Comparison of ENCODE assay signal across 8 mouse cellular contexts in the genomic region with DNA sequence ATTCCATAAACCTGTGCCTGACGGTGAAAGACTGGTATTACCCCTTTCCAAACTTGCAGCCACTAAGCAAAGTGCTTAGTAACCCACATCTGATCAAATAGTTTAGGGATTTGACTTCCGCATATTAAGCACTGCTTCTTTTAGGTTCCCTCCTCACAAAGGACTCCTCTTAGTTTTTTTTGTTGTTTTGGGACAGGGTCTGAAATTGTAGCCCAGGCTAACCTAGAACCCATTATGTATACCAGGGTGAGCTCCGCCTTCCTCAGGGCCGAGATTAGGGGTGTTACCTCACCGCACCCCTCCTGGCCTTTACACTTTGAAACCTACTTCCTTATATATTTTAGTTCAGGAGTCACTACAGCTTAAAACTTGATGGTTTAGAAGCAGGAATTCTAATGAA. TPM values are rescaled to one million over a fixed set of nuclear protein-coding genes. Genes with fewer than 3 reads are reported as not detected.
DNase-seq lines count a peak whose midpoint lies in the region; ATAC-seq and TF ChIP-seq lines count a peak whose summit lies in the region.

No protein-coding gene starts in this region.

- TF ChIP-seq CTCF in left cerebral cortex, adult 2 months (IDR thresholded peaks at IDR 0.05) = no peak

- H3K27me3 ChIP-seq in kidney, embryonic 14.5 days (ENCODE audit: control insufficient read depth, insufficient read depth, low read length) = no peaks in the 10 kb centered on the region
- no peaks in the 10 kb centered on the region for H3K27me3 ChIP-seq in embryonic facial prominence, embryonic 12.5 days
- H3K27me3 ChIP-seq in intestine, embryonic 16.5 days (replicated peaks; ENCODE audit: control insufficient read depth, insufficient read depth, low read length) = no peaks in the 10 kb centered on the region

- peak overlapping the region; percentile 81 for H3K4me2 ChIP-seq in kidney, embryonic 14.5 days (replicated peaks; ENCODE audit: low read depth, low read length)
- H3K4me2 ChIP-seq in embryonic facial prominence, embryonic 12.5 days (replicated peaks) = peak overlapping the region; percentile 70
- peak overlapping the region; percentile 86 for H3K4me2 ChIP-seq in intestine, embryonic 16.5 days (ENCODE audit: low read depth, low read length)

- 42% methylated on average over 5 of the region's 5 CpGs for WGBS in kidney, embryonic 14.5 days
- WGBS in embryonic facial prominence, embryonic 12.5 days = 44% methylated on average over 5 of the region's 5 CpGs
- 32% methylated on average over 5 of the region's 5 CpGs for WGBS in intestine, embryonic 16.5 days

- intact Hi-C loops in left cerebral cortex, adult 2 months (cut with DNase I) = loop anchor here (5.0 kb wide), 1 partner anchor 117 kb away; a partner anchor contains a TSS

- DNase-seq in kidney, adult 11 months = no peak
- DNase-seq in naive thymus-derived CD4-positive, alpha-beta T cell, adult 2 months (ENCODE audit: low read depth) = peak; percentile 22
- DNase-seq in left cerebral cortex, adult 9 months (ENCODE audit: low spot score in 2 of 2) = no peak
- no peak for DNase-seq in testis, postnatal 14 days (ENCODE audit: low spot score)
- no peak for DNase-seq in left cerebral cortex, adult 2 months (ENCODE audit: extremely low spot score in 1 of 2, low spot score in 2 of 2)

- peaks cover 47% of the 10 kb centered on the region for H3K4me1 ChIP-seq in kidney, embryonic 14.5 days (ENCODE audit: control insufficient read depth, insufficient read depth, low read length)
- H3K4me1 ChIP-seq in embryonic facial prominence, embryonic 12.5 days = peaks cover 45% of the 10 kb centered on the region
- peaks cover 31% of the 10 kb centered on the region for H3K4me1 ChIP-seq in intestine, embryonic 16.5 days (ENCODE audit: control insufficient read depth, insufficient read depth, low read length)

- peak overlapping the region; percentile 50 for H3K4me3 ChIP-seq in kidney, embryonic 14.5 days (ENCODE audit: low read length)
- H3K4me3 ChIP-seq in embryonic facial prominence, embryonic 12.5 days = peak overlapping the region; percentile 43
- peak overlapping the region; percentile 56 for H3K4me3 ChIP-seq in intestine, embryonic 16.5 days (ENCODE audit: low read length)
- no peak overlapping the region; the same call in 1 of the 2 replicates for H3K4me3 ChIP-seq in left cerebral cortex, adult 2 months

- H3K36me3 ChIP-seq in kidney, embryonic 14.5 days (ENCODE audit: control insufficient read depth, insufficient read depth, low read length) = no peaks in the 10 kb centered on the region; the same call in 1 of the 2 replicates
- H3K36me3 ChIP-seq in embryonic facial prominence, embryonic 12.5 days = no peaks in the 10 kb centered on the region
- H3K36me3 ChIP-seq in intestine, embryonic 16.5 days (ENCODE audit: control insufficient read depth, insufficient read depth, low read length) = no peaks in the 10 kb centered on the region

- no peaks in the 10 kb centered on the region for H3K9me3 ChIP-seq in kidney, embryonic 14.5 days (ENCODE audit: control insufficient read depth, low read length)
- no peaks in the 10 kb centered on the region for H3K9me3 ChIP-seq in embryonic facial prominence, embryonic 12.5 days
- H3K9me3 ChIP-seq in intestine, embryonic 16.5 days (ENCODE audit: control insufficient read depth, low read length) = no peaks in the 10 kb centered on the region

- no peak overlapping the region for H3K27ac ChIP-seq in kidney, embryonic 14.5 days (ENCODE audit: low read depth, low read length)
- H3K27ac ChIP-seq in embryonic facial prominence, embryonic 12.5 days = no peak overlapping the region
- 0 out of 2 replicates have a peak overlapping the region, but pooled peaks have one; percentile 6 for H3K27ac ChIP-seq in intestine, embryonic 16.5 days (ENCODE audit: low read length)
- H3K27ac ChIP-seq in left cerebral cortex, adult 2 months = no peak overlapping the region

- H3K9ac ChIP-seq in kidney, embryonic 14.5 days (ENCODE audit: low read depth, low read length) = 0 out of 2 replicates have a peak overlapping the region, but pooled peaks have one; percentile 69
- H3K9ac ChIP-seq in embryonic facial prominence, embryonic 12.5 days = no peak overlapping the region
- H3K9ac ChIP-seq in intestine, embryonic 16.5 days (ENCODE audit: low read depth, low read length) = peak overlapping the region; percentile 67

- ATAC-seq in kidney, embryonic 14.5 days (ENCODE audit: low FRiP score, low TSS enrichment) = no peak
- ATAC-seq in embryonic facial prominence, embryonic 12.5 days (ENCODE audit: insufficient number of reproducible peaks, insufficient read depth, low FRiP score, low TSS enrichment) = no peak
- no peak for ATAC-seq in intestine, embryonic 16.5 days

RNA-seq across cellular contexts. Expression of a gene that starts 5.5 kb away (rescaled TPM):
- 21.6 and 33.7 TPM in 2 replicates for polyA plus RNA-seq in kidney, embryonic 14.5 days (2014; fragmentation: Nextera tagmentation; extraction: Ambion mirVana)
- polyA plus RNA-seq in embryonic facial prominence, embryonic 12.5 days (2016; fragmentation: Nextera tagmentation; extraction: Ambion mirVana) = 35.2 and 35.6 TPM in 2 replicates
- polyA plus RNA-seq in intestine, embryonic 16.5 days (2015; fragmentation: Nextera tagmentation; extraction: Ambion mirVana) = 13.5 and 14.5 TPM in 2 replicates
- total RNA-seq in left cerebral cortex, adult 2 months (2021) = 100 to 1,000 TPM; 178 to 192 TPM

RNA-seq across cellular contexts. Expression of a gene that starts 14.7 kb away (rescaled TPM):
- polyA plus RNA-seq in kidney, embryonic 14.5 days (2014; fragmentation: Nextera tagmentation; extraction: Ambion mirVana) = 1.6 and 2.6 TPM in 2 replicates
- polyA plus RNA-seq in embryonic facial prominence, embryonic 12.5 days (2016; fragmentation: Nextera tagmentation; extraction: Ambion mirVana) = 1.6 and 1.7 TPM in 2 replicates
- 2.3 and 2.7 TPM in 2 replicates for polyA plus RNA-seq in intestine, embryonic 16.5 days (2015; fragmentation: Nextera tagmentation; extraction: Ambion mirVana)
- 100 to 1,000 TPM in 1 of 2 experiments, 10 to 100 TPM in 1; 91.9 to 153 TPM for total RNA-seq in left cerebral cortex, adult 2 months (2021)

RNA-seq across cellular contexts. Expression of a gene that starts 14.9 kb away (rescaled TPM):
- 28.1 and 43.1 TPM in 2 replicates for polyA plus RNA-seq in kidney, embryonic 14.5 days (2014; fragmentation: Nextera tagmentation; extraction: Ambion mirVana)
- 53.9 and 54.0 TPM in 2 replicates for polyA plus RNA-seq in embryonic facial prominence, embryonic 12.5 days (2016; fragmentation: Nextera tagmentation; extraction: Ambion mirVana)
- 23.1 and 24.3 TPM in 2 replicates for polyA plus RNA-seq in intestine, embryonic 16.5 days (2015; fragmentation: Nextera tagmentation; extraction: Ambion mirVana)
- total RNA-seq in left cerebral cortex, adult 2 months (2021) = 10 to 100 TPM; 53.0 to 57.6 TPM

RNA-seq across cellular contexts. Expression of a gene that starts 46.8 kb away (rescaled TPM):
- polyA plus RNA-seq in kidney, embryonic 14.5 days (2014; fragmentation: Nextera tagmentation; extraction: Ambion mirVana) = 1.6 and 2.4 TPM in 2 replicates
- polyA plus RNA-seq in embryonic facial prominence, embryonic 12.5 days (2016; fragmentation: Nextera tagmentation; extraction: Ambion mirVana) = 2.6 and 3.1 TPM in 2 replicates
- polyA plus RNA-seq in intestine, embryonic 16.5 days (2015; fragmentation: Nextera tagmentation; extraction: Ambion mirVana) = 0.67 and 1.1 TPM in 2 replicates
- total RNA-seq in left cerebral cortex, adult 2 months (2021) = 100 to 1,000 TPM; 144 to 153 TPM

RNA-seq across cellular contexts. Expression of a gene that starts 49.4 kb away (rescaled TPM):
- 28.0 and 31.8 TPM in 2 replicates for polyA plus RNA-seq in kidney, embryonic 14.5 days (2014; fragmentation: Nextera tagmentation; extraction: Ambion mirVana)
- polyA plus RNA-seq in embryonic facial prominence, embryonic 12.5 days (2016; fragmentation: Nextera tagmentation; extraction: Ambion mirVana) = 29.1 and 34.3 TPM in 2 replicates
- 41.5 and 42.0 TPM in 2 replicates for polyA plus RNA-seq in intestine, embryonic 16.5 days (2015; fragmentation: Nextera tagmentation; extraction: Ambion mirVana)
- 100 to 1,000 TPM; 730 to 768 TPM for total RNA-seq in left cerebral cortex, adult 2 months (2021)
